Mouse (Mus musculus): Measurements from ENCODE around the gene Ahnak. TPM values are rescaled to one million over a fixed set of nuclear protein-coding genes. Genes with fewer than 3 reads are reported as not detected.
A peak's percentile ranks its signal among the peaks of the same experiment; 100 is the strongest.
"Not testable (repeated sequence)": the region's sequence is repeated elsewhere in the genome, so short reads cannot be mapped to it uniquely, and the experiment has no call there.

Gene Ahnak
- polyA plus RNA-seq, 1 experiment from 2014 or later, result 1.6 TPM

- ATAC-seq (ENCODE audit: low read depth) (peak; percentile 84), DNase-seq (peak; percentile 54)
- Histone ChIP-seq H3K9me3 (replicated peaks) (no peaks in the 10 kb centered on the region), H3K4me1 (replicated peaks) (peaks cover 28% of the 10 kb centered on the region), H3K27ac (no peak overlapping the region), H3K27me3 (no peaks in the 10 kb centered on the region), H3K4me3 (replicated peaks) (no peak overlapping the region), H3K9ac (no peak overlapping the region), H3K4me2 (no peak overlapping the region), H3K36me3 (no peaks in the 10 kb centered on the region)
- WGBS (ENCODE audit: insufficient replicate concordance), result 44% methylated on average over 4 of the region's 4 CpGs
Observed at GRCm38 (mm10) chr19:8997546-8997945, 8.5 kb downstream of the Ahnak start.

DNA sequence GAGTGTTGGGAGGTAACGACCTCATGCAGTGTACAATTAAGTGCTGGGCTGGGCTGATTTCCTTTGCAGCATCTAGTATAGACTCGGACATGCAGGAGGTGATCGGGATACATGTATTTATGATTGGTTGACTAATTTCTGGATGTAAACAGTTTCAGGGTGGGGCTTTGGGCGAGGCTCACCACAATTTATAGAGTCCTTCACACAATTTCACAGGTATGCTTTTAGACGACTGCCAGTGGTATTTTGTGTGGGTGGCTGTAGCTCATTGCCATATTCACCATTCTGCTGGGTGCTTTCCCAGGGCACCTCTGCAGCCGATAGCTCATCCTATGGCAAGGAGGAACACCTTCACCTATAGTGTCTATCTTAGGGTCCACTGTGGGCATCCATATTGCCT lies 9.5 kb downstream of the Ahnak start:
- no peak for DNase-seq
- Histone ChIP-seq H3K9me3 (replicated peaks) (no peaks in the 10 kb centered on the region), H3K27me3 (no peaks in the 10 kb centered on the region), H3K4me1 (replicated peaks) (peaks cover 20% of the 10 kb centered on the region), H3K9ac (no peak overlapping the region), H3K27ac (no peak overlapping the region), H3K36me3 (no peaks in the 10 kb centered on the region), H3K4me2 (no peak overlapping the region), H3K4me3 (replicated peaks) (no peak overlapping the region)
- WGBS (ENCODE audit: insufficient replicate concordance), result 64% methylated on average over 6 of the region's 6 CpGs
- ATAC-seq (ENCODE audit: low read depth), result no peak

GRCm38 (mm10) chr19:8999223-8999622 lies 10.1 kb downstream of the Ahnak start:
- H3K4me3 ChIP-seq (replicated peaks), result no peak overlapping the region
- DNase-seq, result no peak
- no peak overlapping the region for H3K27ac ChIP-seq
- WGBS (ENCODE audit: insufficient replicate concordance), result 83% methylated on average over 4 of the region's 4 CpGs
- no peak overlapping the region for H3K9ac ChIP-seq
- peaks cover 20% of the 10 kb centered on the region for H3K4me1 ChIP-seq (replicated peaks)
- no peak for ATAC-seq (ENCODE audit: low read depth)
- no peaks in the 10 kb centered on the region for H3K36me3 ChIP-seq
- H3K9me3 ChIP-seq (replicated peaks), result no peaks in the 10 kb centered on the region
- no peak overlapping the region for H3K4me2 ChIP-seq
- H3K27me3 ChIP-seq, result no peaks in the 10 kb centered on the region

DNA sequence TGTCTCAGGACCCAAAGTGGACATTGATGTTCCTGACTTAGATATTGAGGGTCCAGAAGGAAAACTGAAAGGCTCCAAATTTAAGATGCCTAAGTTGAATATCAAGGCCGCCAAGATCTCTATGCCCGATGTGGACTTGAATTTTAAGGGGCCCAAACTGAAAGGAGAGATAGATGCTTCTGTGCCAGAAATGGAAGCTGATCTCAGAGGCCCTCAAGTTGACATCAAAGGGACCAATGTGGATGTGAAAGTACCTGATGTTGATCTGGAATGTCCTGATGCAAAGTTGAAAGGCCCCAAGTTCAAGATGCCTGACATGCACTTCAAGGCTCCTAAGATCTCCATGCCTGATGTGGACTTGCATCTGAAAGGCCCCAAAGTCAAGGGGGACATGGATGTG lies 17.8 kb downstream of the Ahnak start:
- not testable (repeated sequence) for H3K9ac ChIP-seq

DNA sequence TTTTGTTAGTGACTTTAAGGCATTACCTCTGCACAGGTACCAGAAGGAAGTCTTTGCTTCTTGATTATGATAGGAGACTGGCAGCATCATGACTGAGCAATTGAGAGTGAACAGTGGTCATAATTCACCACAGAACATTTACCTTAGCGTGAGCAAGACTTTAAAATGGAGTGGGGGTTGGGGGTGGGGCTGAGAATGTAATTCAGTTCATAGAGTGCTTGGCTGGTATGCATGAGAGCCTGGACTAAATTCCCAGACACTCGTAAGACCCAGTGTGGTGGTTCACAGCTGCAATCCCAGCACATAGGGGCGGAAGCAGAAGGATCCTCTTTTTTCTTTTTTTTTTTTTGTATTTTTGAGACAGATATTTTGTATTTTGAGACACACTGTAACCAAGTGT lies 30.2 kb downstream of the Ahnak start:
- Histone ChIP-seq H3K9me3 (replicated peaks) (no peaks in the 10 kb centered on the region), H3K4me3 (replicated peaks) (no peak overlapping the region), H3K27me3 (no peaks in the 10 kb centered on the region), H3K9ac (no peak overlapping the region), H3K36me3 (no peaks in the 10 kb centered on the region), H3K4me1 (replicated peaks) (no peaks in the 10 kb centered on the region), H3K4me2 (no peak overlapping the region), H3K27ac (no peak overlapping the region)
- WGBS (ENCODE audit: insufficient replicate concordance), result 72% methylated on average over 3 of the region's 3 CpGs
- DNase-seq, result no peak
- no peak for ATAC-seq (ENCODE audit: low read depth)

More for the DNA sequence above, 17.8 kb downstream of the Ahnak start:
- H3K4me1 ChIP-seq (replicated peaks); H3K4me2 ChIP-seq; H3K36me3 ChIP-seq; H3K27ac ChIP-seq; H3K27me3 ChIP-seq; H3K9me3 ChIP-seq (replicated peaks); DNase-seq; H3K4me3 ChIP-seq (replicated peaks); ATAC-seq (ENCODE audit: low read depth): not testable (repeated sequence)
- WGBS (ENCODE audit: insufficient replicate concordance), result 69% methylated on average over 2 of the region's 2 CpGs

- Histone ChIP-seq H3K36me3 (no peaks in the 10 kb centered on the region), H3K27me3 (no peaks in the 10 kb centered on the region), H3K4me1 (replicated peaks) (peaks cover 12% of the 10 kb centered on the region; the same call in 1 of the 2 replicates), H3K4me3 (replicated peaks) (no peak overlapping the region), H3K4me2 (no peak overlapping the region), H3K9me3 (replicated peaks) (no peaks in the 10 kb centered on the region), H3K9ac (no peak overlapping the region), H3K27ac (no peak overlapping the region)
- WGBS (ENCODE audit: insufficient replicate concordance), result 62% methylated on average over 11 of the region's 11 CpGs
- no peak; the same call in 1 of the 2 replicates for ATAC-seq (ENCODE audit: low read depth)
- DNase-seq, result no peak
Observed at GRCm38 (mm10) chr19:9023021-9023778, 34.1 kb downstream of the Ahnak start.

GRCm38 (mm10) chr19:9025562-9026257 lies 36.6 kb downstream of the Ahnak start:
- H3K27me3 ChIP-seq, result no peaks in the 10 kb centered on the region
- DNase-seq (no peak), ATAC-seq (ENCODE audit: low read depth) (no peak)
- WGBS (ENCODE audit: insufficient replicate concordance), result 76% methylated on average over 5 of the region's 5 CpGs
- no peak overlapping the region for H3K9ac ChIP-seq
- no peak overlapping the region for H3K4me2 ChIP-seq
- no peaks in the 10 kb centered on the region for H3K9me3 ChIP-seq (replicated peaks)
- no peak overlapping the region for H3K4me3 ChIP-seq (replicated peaks)
- peaks cover 12% of the 10 kb centered on the region; the same call in 1 of the 2 replicates for H3K4me1 ChIP-seq (replicated peaks)
- H3K36me3 ChIP-seq, result no peaks in the 10 kb centered on the region
- no peak overlapping the region for H3K27ac ChIP-seq

GRCm38 (mm10) chr19:9026634-9027033 lies 37.5 kb downstream of the Ahnak start:
- Histone ChIP-seq H3K27ac (no peak overlapping the region), H3K9me3 (replicated peaks) (no peaks in the 10 kb centered on the region), H3K9ac (no peak overlapping the region), H3K36me3 (no peaks in the 10 kb centered on the region), H3K4me3 (replicated peaks) (no peak overlapping the region), H3K4me1 (replicated peaks) (peaks cover 12% of the 10 kb centered on the region; the same call in 1 of the 2 replicates), H3K27me3 (no peaks in the 10 kb centered on the region), H3K4me2 (no peak overlapping the region)
- DNase-seq, result no peak
- ATAC-seq (ENCODE audit: low read depth), result no peak
- WGBS (ENCODE audit: insufficient replicate concordance), result 69% methylated on average over 4 of the region's 4 CpGs

GRCm38 (mm10) chr19:9027795-9028194 lies 38.7 kb downstream of the Ahnak start:
- Histone ChIP-seq H3K27ac (no peak overlapping the region), H3K9ac (no peak overlapping the region), H3K27me3 (no peaks in the 10 kb centered on the region), H3K9me3 (replicated peaks) (no peaks in the 10 kb centered on the region), H3K4me3 (replicated peaks) (no peak overlapping the region), H3K4me1 (replicated peaks) (peaks cover 16% of the 10 kb centered on the region), H3K36me3 (no peaks in the 10 kb centered on the region), H3K4me2 (no peak overlapping the region)
- WGBS (ENCODE audit: insufficient replicate concordance), result 36% methylated on average over 5 of the region's 5 CpGs
- ATAC-seq (ENCODE audit: low read depth) (no peak), DNase-seq (no peak)

GRCm38 (mm10) chr19:9028375-9028774 lies 39.3 kb downstream of the Ahnak start:
- 53% methylated on average over 3 of the region's 3 CpGs for WGBS (ENCODE audit: insufficient replicate concordance)
- Histone ChIP-seq H3K36me3 (no peaks in the 10 kb centered on the region), H3K4me2 (no peak overlapping the region), H3K27me3 (no peaks in the 10 kb centered on the region), H3K9ac (no peak overlapping the region), H3K27ac (no peak overlapping the region), H3K4me1 (replicated peaks) (peaks cover 22% of the 10 kb centered on the region), H3K9me3 (replicated peaks) (no peaks in the 10 kb centered on the region), H3K4me3 (replicated peaks) (no peak overlapping the region)
- ATAC-seq (ENCODE audit: low read depth), result no peak
- no peak for DNase-seq

DNA sequence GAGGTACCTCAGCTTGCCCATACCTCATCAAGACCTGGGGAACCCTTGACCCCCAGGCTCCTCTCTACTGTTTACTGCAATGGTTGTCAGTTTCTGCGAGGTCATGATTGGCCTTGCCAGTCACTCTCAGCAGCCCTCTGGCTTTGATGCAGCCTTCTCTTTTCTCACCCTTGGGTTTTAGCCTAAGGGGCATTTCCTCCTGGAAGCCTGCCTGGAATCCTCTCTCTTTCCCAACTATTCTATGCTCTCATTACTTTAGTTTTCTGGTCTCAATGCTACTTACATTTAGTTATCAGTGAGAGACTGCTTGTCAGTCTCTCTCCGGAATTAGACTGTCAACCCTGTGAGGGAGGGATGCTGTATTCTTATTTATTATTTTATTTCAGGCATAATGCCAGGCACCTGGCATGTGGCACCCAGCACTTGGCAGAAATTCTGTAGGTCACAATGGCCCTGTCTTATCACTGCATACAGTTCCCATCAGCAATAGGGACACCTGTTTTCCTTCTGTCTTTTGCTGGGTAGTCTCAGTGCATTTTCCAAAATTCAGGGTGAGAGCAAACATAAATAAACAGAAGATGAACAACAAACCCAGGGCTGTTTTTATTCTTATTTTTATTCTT lies 40.7 kb downstream of the Ahnak start:
- H3K27ac ChIP-seq, result no peak overlapping the region
- no peak overlapping the region for H3K4me3 ChIP-seq (replicated peaks)
- DNase-seq, result no peak
- no peak overlapping the region for H3K9ac ChIP-seq
- ATAC-seq (ENCODE audit: low read depth), result no peak
- no peaks in the 10 kb centered on the region for H3K9me3 ChIP-seq (replicated peaks)
- 63% methylated on average over 2 of the region's 2 CpGs for WGBS (ENCODE audit: insufficient replicate concordance)
- no peaks in the 10 kb centered on the region for H3K36me3 ChIP-seq
- H3K27me3 ChIP-seq, result no peaks in the 10 kb centered on the region
- no peak overlapping the region for H3K4me2 ChIP-seq
- peaks cover 36% of the 10 kb centered on the region for H3K4me1 ChIP-seq (replicated peaks)

All from liver, embryonic 13.5 days (tissue).